Mouse (Mus musculus) liver, embryonic 16.5 days (tissue): ENCODE data around the gene Cmip. TPM values are rescaled to one million over a fixed set of nuclear protein-coding genes. Genes with fewer than 3 reads are reported as not detected.

ENCODE experiments used
- ATAC-seq: fragments of 200-750 bp; cut with Nextera tagmentation; 2 replicates; pipeline ENCODE4 v1.8.0; 2017; ENCODE audit warnings: low read depth, mild to moderate bottlenecking, moderate number of reproducible peaks, moderate library complexity
- H3K27ac ChIP-seq: fragments of 300-500 bp; sonication (generic); 2 replicates; pipeline ENCODE4 v1.5.1; 2014; ENCODE audit warnings: mild to moderate bottlenecking, low read length
- H3K27me3 ChIP-seq: fragments of 300-500 bp; sonication (generic); 2 replicates; pipeline ENCODE4 v1.6.1; 2014; ENCODE audit warnings: low read depth, low read length, mixed read lengths; ENCODE audit not compliant: control insufficient read depth, insufficient read depth
- H3K36me3 ChIP-seq: fragments of 300-500 bp; sonication (generic); 2 replicates; pipeline ENCODE4 v1.6.1; 2014; ENCODE audit warnings: mild to moderate bottlenecking; ENCODE audit not compliant: control insufficient read depth, insufficient read depth
- H3K4me1 ChIP-seq: fragments of 300-500 bp; sonication (generic); 2 replicates; pipeline ENCODE4 v1.6.1; 2014; ENCODE audit warnings: low read depth, low read length, mixed read lengths; ENCODE audit not compliant: control insufficient read depth
- H3K4me2 ChIP-seq: fragments of 300-500 bp; sonication (generic); 2 replicates; pipeline ENCODE4 v1.6.1; 2014; ENCODE audit warnings: low read depth, low read length, mixed read lengths
- H3K4me3 ChIP-seq: fragments of 300-500 bp; sonication (generic); 2 replicates; pipeline ENCODE4 v1.5.1; 2014; ENCODE audit warnings: low read depth, mild to moderate bottlenecking, low read length
- H3K9ac ChIP-seq: fragments of 300-500 bp; sonication (generic); 2 replicates; pipeline ENCODE4 v1.6.1; 2014; ENCODE audit warnings: low read depth, low read length
- H3K9me3 ChIP-seq: fragments of 300-500 bp; sonication (generic); replicated peaks from 2 replicates; pipeline ENCODE4 v1.6.1; 2016; ENCODE audit warnings: low read length; ENCODE audit not compliant: control insufficient read depth
- WGBS: fragments of 180-500 bp; shearing (Covaris S2); extraction: QIAGEN DNeasy Blood & Tissue Kit; methylation state at CpG from one replicate; pipeline ENCODE4 v1.1.7; 2014; ENCODE audit not compliant: insufficient replicate concordance; 5-methylcytosine and 5-hydroxymethylcytosine counted together
- polyA plus RNA-seq: library from polyadenylated mRNA; unstranded; fragments of >200 nt; fragmentation: Nextera tagmentation; extraction: Ambion mirVana; gene quantifications from 2 replicates; pipeline ENCODE4 v1.2.1, GENCODE M21; 2015

Cmip gene
- polyA plus RNA-seq, 1 experiment from 2014 or later: 9.1 TPM

DNA sequence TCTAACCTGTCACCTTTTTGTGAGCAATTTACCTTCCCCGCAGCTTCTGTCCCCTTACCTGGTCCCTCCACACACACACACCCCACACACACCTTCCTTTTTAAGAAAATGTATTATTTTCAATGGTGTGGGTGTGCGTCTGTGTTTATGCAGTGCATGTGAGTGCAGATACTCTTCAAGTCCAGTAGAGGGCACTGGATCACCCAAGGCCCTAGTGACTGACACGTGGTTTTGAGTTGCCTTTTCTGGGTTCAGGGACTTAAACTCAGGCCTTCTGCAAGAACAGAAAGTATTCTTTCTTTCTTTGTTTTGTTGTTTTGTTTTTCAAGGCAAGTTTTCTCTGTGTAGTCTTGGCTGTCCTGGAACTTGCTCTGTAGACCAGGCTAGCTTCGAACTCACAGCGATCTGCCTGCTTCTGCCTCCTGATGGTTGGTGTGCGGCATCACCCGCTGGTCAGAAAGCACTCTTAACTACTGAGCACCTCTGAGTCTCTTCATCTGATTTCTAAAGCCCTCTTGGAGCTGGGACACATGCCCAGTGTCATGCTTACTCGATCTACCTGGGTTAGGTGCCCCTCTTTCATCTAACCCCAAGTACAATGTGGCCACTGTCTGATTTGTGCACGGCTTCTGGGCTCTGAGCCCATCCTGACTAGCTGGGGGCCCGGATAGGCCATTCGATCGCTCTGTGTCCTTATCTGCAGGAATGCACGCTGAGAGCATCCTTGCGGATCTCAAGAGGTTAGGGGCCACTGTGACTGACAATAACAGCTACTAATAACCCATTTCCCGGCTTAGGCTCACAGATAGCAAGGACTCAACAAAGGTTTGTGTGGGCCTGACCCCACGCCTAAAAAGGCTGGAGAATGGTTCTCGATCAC lies 3.2 kb upstream of the Cmip start:
- no peak overlapping the region for H3K4me3 ChIP-seq
- H3K27ac ChIP-seq: no peak overlapping the region
- no peaks in the 10 kb centered on the region for H3K36me3 ChIP-seq
- H3K9me3 ChIP-seq: peaks cover 2% of the 10 kb centered on the region; the same call in 1 of the 2 replicates
- no peak overlapping the region for H3K4me2 ChIP-seq
- H3K4me1 ChIP-seq: peaks cover 12% of the 10 kb centered on the region
- 74% methylated on average over 17 of the region's 17 CpGs for WGBS
- H3K27me3 ChIP-seq: no peaks in the 10 kb centered on the region
- no peak overlapping the region for H3K9ac ChIP-seq
- ATAC-seq: no peak

DNA sequence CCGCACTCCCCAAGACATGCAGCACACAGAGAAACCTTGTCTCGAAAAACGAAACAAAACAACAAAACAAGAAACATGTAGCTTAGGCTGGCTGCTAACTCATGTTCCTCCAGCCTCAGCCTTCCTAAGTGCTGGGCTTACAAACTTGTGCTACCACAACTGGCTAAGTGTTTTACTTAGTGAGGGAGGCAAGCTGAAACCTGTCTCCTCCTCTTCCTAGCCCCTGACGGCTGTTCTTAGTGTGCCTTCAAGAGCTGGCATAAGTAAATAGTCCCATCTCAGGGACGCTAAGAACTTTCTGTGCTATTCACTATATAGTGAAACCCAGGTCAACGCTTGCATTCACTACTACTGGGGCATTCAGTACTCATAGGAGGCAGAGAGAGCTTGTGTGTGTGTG lies 2.4 kb upstream of the Cmip start:
- no peaks in the 10 kb centered on the region for H3K36me3 ChIP-seq
- peaks cover 2% of the 10 kb centered on the region; the same call in 1 of the 2 replicates for H3K9me3 ChIP-seq
- no peak overlapping the region for H3K9ac ChIP-seq
- H3K4me1 ChIP-seq: peaks cover 20% of the 10 kb centered on the region
- H3K27ac ChIP-seq: no peak overlapping the region
- no peak overlapping the region for H3K4me2 ChIP-seq
- H3K27me3 ChIP-seq: no peaks in the 10 kb centered on the region
- no peak for ATAC-seq
- WGBS: 80% methylated on average over 6 of the region's 6 CpGs
- no peak overlapping the region for H3K4me3 ChIP-seq

DNA sequence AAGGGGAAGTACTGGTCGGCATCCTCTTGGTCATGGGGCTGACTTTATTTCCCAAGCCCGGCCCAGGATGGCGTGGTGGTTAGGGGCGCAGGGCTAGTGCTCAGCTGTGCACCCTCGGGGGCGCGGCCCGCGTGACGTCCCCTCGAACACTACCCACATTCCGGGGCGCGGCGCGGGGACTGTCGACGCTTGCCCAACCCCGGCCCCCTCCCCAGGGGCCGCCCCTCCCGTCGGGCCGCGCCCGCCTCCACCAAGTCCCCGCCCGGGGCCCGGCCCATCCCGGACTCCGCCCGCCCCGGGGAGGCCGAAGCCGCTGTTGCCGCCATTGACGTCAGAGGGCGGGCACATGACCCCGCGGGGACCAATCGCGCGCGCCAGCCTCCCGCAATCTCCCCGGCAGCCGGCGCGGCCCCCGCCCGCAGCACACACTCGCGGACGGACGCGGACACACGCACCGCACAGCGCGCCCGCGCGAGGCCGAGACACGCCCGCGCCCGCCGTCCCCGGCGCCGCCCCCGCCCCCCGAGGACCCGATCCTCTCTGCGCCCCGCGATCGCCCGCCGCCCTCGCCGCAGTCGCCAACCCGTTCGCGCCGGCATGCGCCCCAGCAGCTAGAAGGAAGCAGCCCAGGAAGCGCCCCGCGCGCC lies 449 bp upstream of the Cmip start:
- peaks cover 2% of the 10 kb centered on the region; the same call in 1 of the 2 replicates for H3K9me3 ChIP-seq
- H3K36me3 ChIP-seq: no peaks in the 10 kb centered on the region
- H3K27ac ChIP-seq: peak overlapping the region; percentile 83
- ATAC-seq: peak; percentile 91
- no peaks in the 10 kb centered on the region for H3K27me3 ChIP-seq
- under 1% methylated on average over 54 of the region's 92 CpGs for WGBS
- H3K4me3 ChIP-seq: peak overlapping the region; percentile 93
- peak overlapping the region; percentile 96 for H3K9ac ChIP-seq
- H3K4me2 ChIP-seq: peak overlapping the region; percentile 86
- peaks cover 37% of the 10 kb centered on the region for H3K4me1 ChIP-seq

DNA sequence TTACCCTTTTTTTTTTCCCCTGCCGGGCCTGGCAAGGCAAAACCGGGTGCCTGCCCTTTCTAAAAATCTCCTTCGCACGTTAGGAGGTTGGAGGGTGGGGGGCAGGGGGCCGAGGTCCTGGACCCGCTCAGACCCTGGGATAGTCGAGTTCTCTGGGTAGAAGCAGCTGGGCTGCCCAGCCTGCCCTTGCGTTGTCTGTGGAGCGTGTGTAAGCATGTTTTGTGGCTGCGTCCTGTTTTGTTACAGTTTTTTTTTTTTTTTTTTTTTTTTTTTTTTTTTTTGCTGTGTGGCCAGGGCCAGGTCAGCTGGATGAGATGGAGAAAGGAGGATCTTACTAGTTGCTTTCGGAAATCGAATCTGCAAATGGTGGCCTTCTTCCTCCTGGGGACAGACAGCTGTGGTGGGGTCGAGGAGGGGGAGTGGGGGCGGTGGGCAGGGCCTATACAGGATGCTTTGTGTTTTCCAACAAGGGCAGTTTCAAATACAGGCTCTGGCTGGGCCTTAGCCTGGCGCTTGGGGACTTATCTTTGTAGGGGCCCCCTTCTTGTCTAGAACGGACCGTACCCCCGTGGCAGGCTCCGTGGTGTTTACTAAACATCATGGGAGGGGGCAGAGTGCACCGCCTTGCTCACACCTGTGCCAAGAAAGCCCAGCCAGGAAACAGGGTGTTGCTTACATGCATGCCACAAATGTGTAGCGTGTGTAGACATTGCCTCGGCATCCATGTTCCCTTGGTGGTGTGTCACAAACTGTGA lies 1.1 kb downstream of the Cmip start:
- peaks cover 53% of the 10 kb centered on the region for H3K4me1 ChIP-seq
- H3K36me3 ChIP-seq: no peaks in the 10 kb centered on the region
- H3K9ac ChIP-seq: peak overlapping the region; percentile 96
- peaks cover 2% of the 10 kb centered on the region; the same call in 1 of the 2 replicates for H3K9me3 ChIP-seq
- no peak for ATAC-seq
- H3K4me2 ChIP-seq: peak overlapping the region; percentile 86
- peak overlapping the region; percentile 83 for H3K27ac ChIP-seq
- no peaks in the 10 kb centered on the region for H3K27me3 ChIP-seq
- H3K4me3 ChIP-seq: peak overlapping the region; percentile 93
- WGBS: under 1% methylated on average over 22 of the region's 22 CpGs

DNA sequence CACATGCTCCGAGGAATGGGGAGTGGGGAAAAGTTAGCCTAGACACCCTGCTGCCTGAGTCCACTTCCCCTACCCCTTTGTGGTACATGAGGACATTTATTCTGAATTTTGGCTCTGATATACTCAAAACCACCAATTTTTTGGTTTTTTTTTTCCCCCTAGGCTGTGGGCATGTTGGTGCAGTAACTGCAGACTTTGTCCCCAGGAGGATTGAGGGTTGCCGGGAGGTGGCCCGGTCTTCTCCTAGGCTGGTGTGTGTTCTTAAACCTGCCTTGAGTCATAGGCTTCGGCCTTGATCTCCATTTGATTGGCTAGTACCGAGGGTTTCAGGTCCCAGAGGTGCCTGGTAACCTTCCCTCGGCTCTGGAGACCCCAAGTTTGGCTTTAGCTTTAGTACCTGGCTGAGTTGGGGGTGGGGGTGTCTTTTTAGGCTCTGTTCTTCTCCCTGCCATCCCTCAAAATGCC lies 1.7 kb downstream of the Cmip start:
- no peaks in the 10 kb centered on the region for H3K9me3 ChIP-seq
- peak overlapping the region; percentile 96 for H3K9ac ChIP-seq
- no peaks in the 10 kb centered on the region for H3K27me3 ChIP-seq
- peak overlapping the region; percentile 93 for H3K4me3 ChIP-seq
- WGBS: 21% methylated on average over 6 of the region's 6 CpGs
- H3K4me2 ChIP-seq: peak overlapping the region; percentile 86
- H3K27ac ChIP-seq: peak overlapping the region; percentile 83
- H3K4me1 ChIP-seq: peaks cover 59% of the 10 kb centered on the region
- no peaks in the 10 kb centered on the region for H3K36me3 ChIP-seq
- ATAC-seq: no peak

DNA sequence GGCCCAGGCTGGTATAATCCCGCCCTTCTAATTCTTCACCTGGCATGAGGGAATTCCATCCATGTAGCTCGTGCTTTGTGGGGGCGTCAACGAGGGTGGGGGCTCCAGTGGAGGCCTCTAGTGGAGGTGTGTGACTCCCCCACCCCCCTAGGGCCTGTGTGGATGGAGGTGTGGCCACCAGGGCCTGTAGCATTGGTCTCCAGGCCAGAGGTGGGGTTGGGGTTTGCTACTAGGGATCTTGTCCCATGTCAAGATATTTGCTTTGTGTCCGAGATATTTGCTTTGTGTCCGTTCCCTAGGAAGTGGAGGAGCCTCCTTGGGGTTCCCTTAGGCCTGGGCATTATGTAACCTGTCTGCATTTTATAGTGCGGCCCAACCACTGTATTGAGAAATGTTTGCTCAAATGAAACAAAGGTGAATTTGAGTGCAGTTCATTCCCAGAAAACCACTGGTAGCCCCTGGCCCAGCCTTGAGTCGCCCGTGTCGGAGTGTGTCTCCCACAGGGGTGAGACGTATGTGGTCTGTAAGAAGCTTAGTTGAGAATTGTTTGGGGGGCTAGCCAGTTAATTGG lies 2.7 kb downstream of the Cmip start:
- H3K27me3 ChIP-seq: no peaks in the 10 kb centered on the region
- 60% methylated on average over 11 of the region's 11 CpGs for WGBS
- no peak for ATAC-seq
- no peaks in the 10 kb centered on the region for H3K9me3 ChIP-seq
- H3K4me3 ChIP-seq: peak overlapping the region; percentile 93
- no peaks in the 10 kb centered on the region for H3K36me3 ChIP-seq
- H3K9ac ChIP-seq: peak overlapping the region; percentile 96; the same call in 1 of the 2 replicates
- H3K4me1 ChIP-seq: peaks cover 62% of the 10 kb centered on the region
- H3K27ac ChIP-seq: peak overlapping the region; percentile 83
- peak overlapping the region; percentile 86 for H3K4me2 ChIP-seq

DNA sequence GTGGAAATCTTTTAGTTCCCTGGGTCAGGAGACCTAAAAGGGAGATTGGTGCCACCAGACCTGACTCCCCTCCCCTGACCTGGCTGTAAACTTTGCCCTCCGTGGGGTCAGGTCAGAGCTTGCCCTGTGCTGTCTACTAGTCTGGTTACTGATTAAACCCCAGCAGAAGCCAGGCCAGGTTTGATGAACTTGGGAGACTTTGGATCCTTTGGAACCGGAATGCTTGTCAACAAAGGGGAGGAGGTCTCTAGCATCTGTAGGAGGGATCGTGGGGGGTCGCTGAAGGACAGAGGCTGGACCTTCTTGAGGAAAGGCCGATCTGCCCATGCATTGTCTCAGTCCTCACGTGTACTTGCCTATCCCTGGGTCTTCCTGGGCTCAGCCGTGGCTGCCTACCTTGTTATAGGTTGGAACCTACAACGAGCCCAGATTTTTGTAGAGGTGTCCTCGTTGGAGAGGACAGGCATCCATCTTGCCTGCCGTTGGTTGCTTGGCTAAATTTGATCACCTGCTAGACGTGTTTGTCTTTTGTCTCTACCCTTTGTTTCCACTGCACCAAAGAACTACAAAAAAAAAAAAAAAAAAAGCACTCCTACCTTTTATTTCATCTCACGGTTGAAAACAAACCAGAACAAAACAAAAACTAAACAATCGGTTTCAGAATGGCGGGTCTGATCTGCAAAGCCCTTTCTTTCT lies 3.5 kb downstream of the Cmip start:
- Histone ChIP-seq H3K9me3 (no peaks in the 10 kb centered on the region), H3K27me3 (no peaks in the 10 kb centered on the region), H3K4me1 (peaks cover 69% of the 10 kb centered on the region), H3K4me3 (peak overlapping the region; percentile 18), H3K36me3 (no peaks in the 10 kb centered on the region), H3K4me2 (peak overlapping the region; percentile 86), H3K9ac (no peak overlapping the region), H3K27ac (peak overlapping the region; percentile 83)
- WGBS: 56% methylated on average over 14 of the region's 14 CpGs
- ATAC-seq: peak; percentile 22; the same call in 1 of the 2 replicates

DNA sequence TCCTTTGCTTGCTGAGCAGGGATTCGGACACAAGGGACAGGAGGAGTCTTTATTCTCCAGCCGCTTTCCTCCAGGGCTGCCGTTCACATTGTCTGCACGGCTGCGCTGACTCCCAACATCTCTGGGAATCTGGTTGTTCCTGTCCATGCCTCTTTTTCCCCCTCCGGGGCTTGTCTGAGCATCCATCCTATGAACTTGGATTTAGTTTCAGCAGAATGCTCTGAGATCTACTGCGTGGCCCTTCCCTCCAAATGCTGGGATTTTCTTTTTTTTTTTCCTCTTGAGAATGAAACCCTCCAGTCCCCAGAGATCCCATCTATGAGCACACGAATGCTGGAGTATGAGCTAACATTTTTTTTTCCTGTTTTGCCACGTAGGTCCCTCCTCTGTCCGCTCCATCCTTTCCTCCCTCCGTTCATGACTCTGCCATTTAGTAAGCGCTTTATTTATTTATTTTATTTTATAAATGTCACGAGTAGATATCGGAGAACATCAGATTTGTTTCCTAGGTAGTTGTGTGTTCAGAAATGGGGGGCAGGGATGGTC lies 4.1 kb downstream of the Cmip start:
- peaks cover 67% of the 10 kb centered on the region for H3K4me1 ChIP-seq
- no peak overlapping the region for H3K9ac ChIP-seq
- no peaks in the 10 kb centered on the region for H3K9me3 ChIP-seq
- ATAC-seq: no peak
- H3K27ac ChIP-seq: 0 out of 2 replicates have a peak overlapping the region, but pooled peaks have one; percentile 11
- H3K4me3 ChIP-seq: peak overlapping the region; percentile 18; the same call in 1 of the 2 replicates
- 69% methylated on average over 14 of the region's 14 CpGs for WGBS
- peak overlapping the region; percentile 35 for H3K4me2 ChIP-seq
- no peaks in the 10 kb centered on the region for H3K27me3 ChIP-seq
- no peaks in the 10 kb centered on the region for H3K36me3 ChIP-seq
